Mouse (Mus musculus): ENCODE data around the gene Rwdd3.

DNA sequence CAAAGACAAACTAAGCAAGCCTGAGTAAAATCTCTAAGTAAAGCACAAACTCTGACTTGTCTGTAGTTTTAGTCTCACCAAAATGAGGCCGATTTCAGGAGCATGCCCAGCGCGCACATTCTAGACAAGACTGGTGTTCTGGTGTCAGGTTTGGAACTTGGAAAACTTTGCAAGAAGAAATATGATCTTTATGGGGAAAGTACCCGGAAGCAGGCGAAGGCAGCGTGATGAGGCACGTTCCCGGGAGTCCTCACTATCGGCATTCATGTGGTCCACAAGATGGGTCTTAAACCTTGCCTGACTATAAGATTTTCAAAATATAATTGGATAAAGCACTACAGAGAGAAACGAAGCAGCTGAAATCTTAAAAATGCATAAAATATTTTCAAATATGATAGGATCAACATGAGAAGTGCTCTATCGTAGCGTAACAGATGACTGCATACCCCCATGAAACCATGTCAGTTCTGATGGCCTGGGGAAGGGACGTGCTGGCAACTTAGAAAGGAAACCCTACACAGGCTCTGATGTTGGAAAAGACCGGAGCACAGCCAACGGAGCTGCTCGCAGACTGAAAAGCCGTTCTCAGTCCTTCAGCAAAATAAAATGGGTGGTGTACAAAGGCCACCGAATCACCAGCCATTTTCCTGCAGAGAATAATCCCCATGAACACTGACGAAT, 34.8 kb upstream of the Rwdd3 start:
- no peak for TF ChIP-seq EP300 (IDR thresholded peaks at IDR 0.05)
- no peak for TF ChIP-seq CTCF (IDR thresholded peaks at IDR 0.05)

Data from lung, postnatal 0 days (tissue).